Comparison of ENCODE assay signal across 8 mouse cellular contexts in the genomic region with DNA sequence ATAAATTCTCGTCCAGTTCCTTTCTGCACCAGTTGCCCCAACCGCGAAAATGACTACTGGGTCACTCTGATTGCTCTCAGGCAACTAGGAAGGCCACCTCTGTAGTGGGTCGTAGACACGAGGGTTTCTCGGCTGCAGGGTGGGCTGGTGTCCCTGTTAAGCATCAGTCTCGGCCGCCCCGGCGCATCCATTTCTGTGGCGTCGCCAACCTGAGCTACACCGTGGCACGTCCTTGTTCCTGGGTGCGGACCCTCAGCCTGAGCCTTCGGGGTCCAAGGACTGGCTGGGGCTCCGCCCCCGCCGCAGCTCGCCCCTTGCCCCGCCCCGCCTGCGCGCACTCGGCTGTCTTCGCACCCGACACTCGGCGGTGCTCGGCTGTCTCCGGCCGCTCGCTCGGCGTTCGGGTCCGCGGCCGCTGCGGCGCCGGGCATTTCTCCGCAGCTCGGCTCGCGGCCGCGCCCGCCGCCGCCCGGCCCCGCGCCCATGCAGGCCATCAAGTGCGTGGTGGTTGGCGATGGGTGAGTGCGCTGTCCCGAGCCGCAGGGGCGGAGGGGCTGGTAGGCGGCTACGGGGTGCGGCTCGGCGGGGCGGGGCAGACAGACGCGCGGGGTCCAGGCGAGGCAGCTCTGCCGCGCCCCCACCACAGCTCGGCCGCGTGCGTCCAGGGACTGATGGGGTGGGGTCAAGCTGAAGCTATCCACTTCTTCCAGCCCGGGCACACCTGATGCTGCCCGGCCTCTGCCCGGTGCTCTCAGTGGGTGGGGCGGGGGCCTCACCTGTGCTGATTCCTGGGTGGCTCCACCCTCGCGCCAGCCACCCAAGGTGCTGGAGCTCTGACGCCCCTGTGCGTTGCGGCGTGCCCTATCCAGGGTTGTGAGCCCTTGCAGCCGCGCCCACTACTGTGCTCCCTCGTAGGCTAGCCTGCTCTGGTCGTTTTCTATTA. TPM values are rescaled to one million over a fixed set of nuclear protein-coding genes. Genes with fewer than 3 reads are reported as not detected.
DNase-seq lines count a peak whose midpoint lies in the region; ATAC-seq and TF ChIP-seq lines count a peak whose summit lies in the region.

Rac3 (plus strand) TSS at position 347 of the 943 bp plus-strand sequence.

- peak; percentile 76 for DNase-seq in gastrocnemius, adult 2 months
- no peak for DNase-seq in gastrocnemius, adult 18-20 months (ENCODE audit: low spot score)
- DNase-seq in brain, embryonic 14.5 days (ENCODE audit: low read depth) = peak; percentile 86
- peak; percentile 86 for DNase-seq in forebrain, embryonic 14.5 days (ENCODE audit: low spot score)
- DNase-seq in hindbrain, postnatal 0 days (ENCODE audit: low spot score) = peak; percentile 92
- DNase-seq in left cerebral cortex, postnatal 14 days (ENCODE audit: low spot score in 2 of 2) = peak; percentile 53 to 70
- peak; percentile 79 for DNase-seq in right cerebral cortex, postnatal 14 days

- peak; percentile 90 for ATAC-seq in forebrain, embryonic 14.5 days
- peak; percentile 86 for ATAC-seq in hindbrain, postnatal 0 days
- ATAC-seq in megakaryocyte, adult 5-6 weeks (ENCODE audit: poor library complexity, severe bottlenecking) = peak; percentile 42

- H3K27me3 ChIP-seq in forebrain, embryonic 14.5 days (replicated peaks; ENCODE audit: control insufficient read depth, insufficient read depth, low read length) = no peaks in the 10 kb centered on the region
- H3K27me3 ChIP-seq in hindbrain, postnatal 0 days (ENCODE audit: insufficient read depth, low read length) = no peaks in the 10 kb centered on the region

- peak within 1 kb of the TSS; percentile 62 for H3K27ac ChIP-seq in gastrocnemius, adult 2 months
- H3K27ac ChIP-seq in forebrain, embryonic 14.5 days (ENCODE audit: low read depth, low read length) = no peak within 1 kb of the TSS
- peak within 1 kb of the TSS; percentile 62 for H3K27ac ChIP-seq in hindbrain, postnatal 0 days

- peak within 1 kb of the TSS; percentile 84 for H3K9ac ChIP-seq in forebrain, embryonic 14.5 days (ENCODE audit: low read length)
- H3K9ac ChIP-seq in hindbrain, postnatal 0 days (replicated peaks; ENCODE audit: low read length) = peak within 1 kb of the TSS; percentile 87

- peak within 1 kb of the TSS; percentile 95 for H3K4me2 ChIP-seq in forebrain, embryonic 14.5 days (ENCODE audit: low read length)
- H3K4me2 ChIP-seq in hindbrain, postnatal 0 days (ENCODE audit: low read depth, low read length) = peak within 1 kb of the TSS; percentile 85

- intact Hi-C loops in gastrocnemius, adult 2 months (cut with DNase I) = loop anchor here (2.0 kb wide), 1 partner anchor 27 kb away; no protein-coding TSS in a partner anchor
- intact Hi-C loops in left cerebral cortex, postnatal 14 days (cut with DNase I) = no loop called here

- peaks cover 38% of the 10 kb centered on the region for H3K36me3 ChIP-seq in forebrain, embryonic 14.5 days (ENCODE audit: control insufficient read depth, insufficient read depth, low read length)
- H3K36me3 ChIP-seq in hindbrain, postnatal 0 days (ENCODE audit: insufficient read depth, low read length) = peaks cover 5% of the 10 kb centered on the region; the same call in 1 of the 2 replicates

- 0 out of 2 replicates have a peak, but pooled peaks have one; percentile 27 for TF ChIP-seq POLR2A in brain, embryonic 14.5 days (IDR thresholded peaks at IDR 0.05; ENCODE audit: borderline replicate concordance, extremely low read depth, insufficient read depth, insufficient read length, poor library complexity, severe bottlenecking)

- WGBS in forebrain, embryonic 14.5 days = under 1% methylated on average over 90 of the region's 90 CpGs
- WGBS in hindbrain, postnatal 0 days = under 1% methylated on average over 81 of the region's 90 CpGs

- TF ChIP-seq CTCF in gastrocnemius, adult 2 months (IDR thresholded peaks at IDR 0.05) = no peak
- TF ChIP-seq CTCF in brain, embryonic 14.5 days (IDR thresholded peaks at IDR 0.05; ENCODE audit: borderline replicate concordance, extremely low read depth, insufficient read depth, insufficient read length) = no peak
- TF ChIP-seq CTCF in hindbrain, postnatal 0 days (IDR thresholded peaks at IDR 0.05; ENCODE audit: low read depth) = no peak

- H3K4me3 ChIP-seq in gastrocnemius, adult 2 months = peak within 1 kb of the TSS; percentile 79
- peak within 1 kb of the TSS; percentile 64 for H3K4me3 ChIP-seq in forebrain, embryonic 14.5 days (ENCODE audit: low read depth, low read length)
- peak within 1 kb of the TSS; percentile 62 for H3K4me3 ChIP-seq in hindbrain, postnatal 0 days (ENCODE audit: low read length)

- no peaks in the 10 kb centered on the region for H3K9me3 ChIP-seq in forebrain, embryonic 14.5 days (replicated peaks; ENCODE audit: control insufficient read depth, low read length)
- no peaks in the 10 kb centered on the region for H3K9me3 ChIP-seq in hindbrain, postnatal 0 days (ENCODE audit: low read length)

- H3K4me1 ChIP-seq in forebrain, embryonic 14.5 days (ENCODE audit: control insufficient read depth, insufficient read depth, low read length) = peaks cover 8% of the 10 kb centered on the region
- H3K4me1 ChIP-seq in hindbrain, postnatal 0 days (ENCODE audit: insufficient read depth, low read length) = 0 out of 2 replicates have a peak, but pooled peaks cover 2% of the 10 kb centered on the region

RNA-seq across cellular contexts. Expression of gene Rac3, which starts in this region (rescaled TPM):
- total RNA-seq in gastrocnemius, adult 2 months (2021) = 1 to 10 TPM in 1 of 2 experiments, under 1 TPM in 1; 0.87 to 1.3 TPM
- 1 to 10 TPM in 1 of 2 experiments, under 1 TPM in 1; 0.95 to 1.3 TPM for total RNA-seq in gastrocnemius, adult 18-20 months (2021)
- 425 and 438 TPM in 2 replicates for polyA plus RNA-seq in brain, embryonic 14.5 days (2012; rRNA removed)
- polyA plus RNA-seq in forebrain, embryonic 14.5 days (2014; fragmentation: Nextera tagmentation; extraction: Ambion mirVana) = 110 and 119 TPM in 2 replicates
- total RNA-seq in hindbrain, postnatal 0 days (2014; rRNA removed) = 669 and 698 TPM in 2 replicates
- polyA plus RNA-seq in hindbrain, postnatal 0 days (2015; fragmentation: Nextera tagmentation; extraction: Ambion mirVana) = 593 and 639 TPM in 2 replicates
- total RNA-seq in left cerebral cortex, postnatal 14 days (2021) = 10 to 100 TPM; 92.2 to 99.5 TPM
- 0.25 and 0.83 TPM in 2 replicates for total RNA-seq in megakaryocyte, adult 5-6 weeks (2015)
- total RNA-seq in megakaryocyte, adult 5-6 weeks (2017) = 1.4 TPM in 1 of 2 replicates, not detected in the other

Comparison
In these comparisons a context has a peak if more than half of its experiments do, and no peak if none do; other contexts are left out.
1. RNA of gene Rac3 (total RNA-seq): 669 to 698 TPM in hindbrain, postnatal 0 days and 92.2 to 99.5 TPM in left cerebral cortex, postnatal 14 days; 0.25 to 1.4 TPM in megakaryocyte, adult 5-6 weeks, 0.95 to 1.3 TPM in gastrocnemius, adult 18-20 months and 0.87 to 1.3 TPM in gastrocnemius, adult 2 months; every median in the first group is over 10 times any median in the second.
2. Peak in every context shown above with its lines, with median percentiles within 50 percentile points of each other: H3K4me3 ChIP-seq and ATAC-seq.